Mouse (Mus musculus): ENCODE data around the gene Bnip1. TPM values are rescaled to one million over a fixed set of nuclear protein-coding genes. Genes with fewer than 3 reads are reported as not detected.

Bnip1 gene
- total RNA-seq, 2 experiments from 2014 or later = 39.1 to 42.9 TPM

DNA sequence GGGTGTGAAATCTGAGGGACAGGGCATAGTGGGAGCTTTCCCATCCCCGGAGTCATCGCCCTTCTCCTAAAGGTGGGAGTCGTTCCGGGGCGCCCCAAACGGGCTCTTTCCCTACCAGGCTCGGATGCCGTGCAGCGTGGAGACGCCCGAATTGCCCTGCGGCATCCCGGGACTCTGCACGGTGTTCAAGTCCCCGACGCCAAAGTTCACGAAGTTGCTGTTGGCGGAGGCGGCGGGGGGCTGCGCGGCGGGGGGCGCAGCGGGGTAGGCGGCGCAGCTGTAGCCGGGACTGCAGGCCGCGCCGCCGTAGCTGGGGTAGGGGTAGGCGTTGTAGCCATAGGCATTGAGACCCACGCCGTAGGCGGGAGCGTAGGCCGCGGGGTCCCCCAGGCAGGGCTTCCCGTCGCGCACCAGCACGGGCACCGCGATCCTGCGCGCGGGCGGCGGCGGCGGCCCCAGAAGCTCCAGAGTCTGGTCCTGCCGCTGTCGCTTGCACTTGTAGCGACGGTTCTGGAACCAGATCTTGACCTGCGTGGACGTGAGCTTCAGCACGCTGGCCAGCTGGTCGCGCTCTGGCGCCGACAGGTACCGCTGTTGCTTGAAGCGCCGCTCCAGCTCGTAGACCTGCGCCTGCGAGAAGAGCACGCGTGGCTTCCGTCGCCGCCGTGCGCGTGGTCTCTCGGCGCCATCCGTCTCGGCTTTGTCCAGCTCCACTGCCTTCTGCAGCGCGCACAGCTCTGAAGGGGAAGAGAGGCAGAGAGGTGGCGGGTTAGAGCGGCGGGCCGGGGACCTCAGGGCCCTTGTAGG is 58.2 kb downstream of the Bnip1 start:
- no peak for DNase-seq
- intact Hi-C loops (cut with DNase I) = no loop called here

DNA sequence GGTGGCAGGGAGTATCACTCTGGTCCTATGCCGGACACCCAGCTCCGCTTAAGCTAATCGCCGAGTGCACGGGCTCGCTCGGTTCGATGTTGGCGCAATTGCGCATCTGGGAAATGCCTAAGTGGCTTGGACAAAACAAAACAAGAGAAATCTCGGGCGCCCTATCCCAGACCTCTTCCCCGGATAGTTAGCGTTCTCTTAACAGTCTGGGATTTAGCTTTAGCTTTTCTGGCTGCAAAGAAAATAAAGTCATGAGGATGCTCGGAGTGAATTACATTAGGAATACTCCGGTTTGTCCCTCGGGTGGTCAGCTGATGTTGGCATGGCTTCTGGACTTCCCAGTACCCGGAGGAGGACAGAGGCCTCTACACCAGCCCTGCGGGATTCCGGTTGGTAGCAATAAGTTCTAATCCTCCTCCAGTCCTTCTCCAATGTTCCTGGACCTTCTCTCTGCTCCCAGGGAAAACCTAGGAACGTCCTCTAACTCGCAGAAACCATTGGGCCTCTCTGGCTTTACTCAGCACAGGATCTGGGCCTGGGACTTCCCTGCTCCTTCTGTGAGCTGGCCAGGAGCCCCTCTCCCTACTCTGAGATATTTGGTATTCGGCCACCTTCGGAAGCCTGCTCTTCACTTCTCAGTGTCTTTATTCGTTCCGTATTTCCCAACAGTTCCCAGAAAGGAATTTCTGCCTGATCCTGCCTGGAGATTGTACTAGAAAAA is 59.0 kb downstream of the Bnip1 start:
- DNase-seq = no peak
- intact Hi-C loops (cut with DNase I) = no loop called here

DNA sequence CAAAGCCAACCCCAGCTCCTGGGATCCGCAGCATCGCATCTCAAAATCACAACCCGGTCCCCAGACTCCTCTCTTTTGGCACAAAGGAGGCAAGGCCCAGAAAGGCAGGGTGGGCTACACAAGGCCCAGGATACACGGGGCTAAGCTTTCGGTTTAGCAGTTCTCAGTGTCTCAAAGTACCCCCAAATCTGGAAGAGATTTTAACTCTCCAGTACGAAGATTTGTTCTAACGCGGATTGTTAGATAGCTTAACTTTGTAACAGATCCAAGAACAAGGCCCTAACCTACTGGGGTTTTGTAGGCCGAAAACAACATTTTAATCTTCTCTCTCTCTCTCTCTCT is 59.5 kb downstream of the Bnip1 start:
- intact Hi-C loops (cut with DNase I) = no loop called here
- DNase-seq = no peak

DNA sequence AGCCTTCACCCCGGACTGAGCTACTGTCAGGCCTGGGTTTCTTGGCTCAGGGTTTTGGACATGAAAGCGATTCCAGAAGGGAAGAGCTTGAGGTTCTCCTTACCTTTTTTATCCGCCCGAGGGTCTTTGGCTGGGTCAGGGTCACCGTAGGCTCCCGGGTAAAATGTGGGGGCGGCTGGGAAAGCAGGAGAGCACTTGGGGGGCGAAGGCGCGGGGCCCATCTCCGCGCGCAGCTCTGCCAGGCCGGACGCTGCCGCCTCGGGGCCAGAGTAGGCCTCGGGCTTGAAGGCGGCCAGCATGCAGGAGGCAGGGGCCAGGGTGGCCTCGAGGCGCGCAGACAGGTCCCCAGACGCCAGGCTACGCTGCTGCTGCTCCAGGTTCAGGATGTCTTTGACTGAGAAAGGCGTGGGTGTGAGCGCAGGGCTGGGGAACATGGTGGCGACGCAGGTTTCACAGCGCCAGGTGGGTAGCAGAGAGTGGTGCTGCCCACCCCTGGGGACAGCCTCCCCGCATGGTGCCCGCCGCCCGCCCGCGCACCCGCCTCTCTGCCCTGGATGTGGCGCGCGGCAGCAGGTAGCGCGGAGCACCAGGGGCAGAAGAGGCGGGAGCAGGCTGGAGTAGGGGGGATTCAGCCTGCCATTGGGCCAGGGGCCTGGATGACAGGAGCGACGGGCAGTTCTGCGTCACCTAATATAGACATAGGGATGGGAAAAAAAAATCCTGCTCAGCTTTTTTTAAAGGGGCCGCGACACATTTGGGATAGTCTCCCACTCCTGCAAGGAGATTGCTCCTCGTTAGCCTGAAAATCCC is 60.3 kb downstream of the Bnip1 start:
- intact Hi-C loops (cut with DNase I) = no loop called here
- no peak for DNase-seq

DNA sequence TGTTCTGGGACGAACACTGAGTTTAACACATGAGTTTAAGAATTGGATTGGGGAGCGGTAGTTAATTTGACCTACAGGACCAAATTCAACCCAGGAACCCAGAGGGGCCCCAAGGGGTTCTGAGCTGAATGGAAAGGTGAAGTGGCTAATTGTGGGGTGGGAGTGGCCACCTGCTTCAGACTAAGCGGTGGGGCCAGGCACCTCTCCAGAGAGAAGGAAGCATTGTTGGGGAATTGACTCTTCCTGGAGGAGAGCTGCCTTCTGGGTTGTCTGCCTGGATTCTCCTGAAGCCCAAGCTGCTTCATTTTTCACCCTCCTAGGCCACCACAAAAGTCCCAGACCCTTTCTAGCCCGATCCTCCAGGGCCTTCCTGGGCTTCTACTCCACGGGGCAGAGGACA is 61.1 kb downstream of the Bnip1 start:
- intact Hi-C loops (cut with DNase I) = no loop called here
- no peak for DNase-seq

Other genes starting within 250 kb of the Bnip1 start
- 100 to 1,000 TPM; 180 to 193 TPM for gene Ergic1, start 219.6 kb upstream of the Bnip1 start, total RNA-seq (2021)
- gene Dusp1, start 218.9 kb upstream of the Bnip1 start, total RNA-seq (2021) = 10 to 100 TPM; 17.2 to 18.9 TPM
- gene Atp6v0e, start 117.8 kb upstream of the Bnip1 start, total RNA-seq (2021) = 10 to 100 TPM; 29.4 to 31.3 TPM
- 10 to 100 TPM; 25.8 to 26.5 TPM for gene Crebrf, start 65.4 kb upstream of the Bnip1 start, total RNA-seq (2021)
- not detected for gene Nkx2-5, start 63.9 kb downstream of the Bnip1 start, total RNA-seq (2021)
- 1 to 10 TPM; 4.8 to 6.0 TPM for gene Kifc5b, start 136.0 kb downstream of the Bnip1 start, total RNA-seq (2021)
- 10 to 100 TPM; 30.5 to 33.6 TPM for gene Phf1, start 152.0 kb downstream of the Bnip1 start, total RNA-seq (2021)
- 10 to 100 TPM; 78.8 TPM for gene Cuta, start 158.5 kb downstream of the Bnip1 start, total RNA-seq (2021)
- gene Syngap1, start 160.2 kb downstream of the Bnip1 start, total RNA-seq (2021) = 100 to 1,000 TPM; 350 to 366 TPM
- gene Zbtb9, start 192.1 kb downstream of the Bnip1 start, total RNA-seq (2021) = 10 to 100 TPM; 17.0 to 18.1 TPM
- gene Bak1, start 247.9 kb downstream of the Bnip1 start, total RNA-seq (2021) = 10 to 100 TPM; 30.0 to 33.9 TPM

All from left cerebral cortex, postnatal 4 days (tissue).